Mouse (Mus musculus): ENCODE results near the gene Mprip.
A peak's percentile ranks its signal among the peaks of the same experiment; 100 is the strongest.
"Not testable (repeated sequence)": the region's sequence is repeated elsewhere in the genome, so short reads cannot be mapped to it uniquely, and the experiment has no call there.

Gene Mprip

DNA sequence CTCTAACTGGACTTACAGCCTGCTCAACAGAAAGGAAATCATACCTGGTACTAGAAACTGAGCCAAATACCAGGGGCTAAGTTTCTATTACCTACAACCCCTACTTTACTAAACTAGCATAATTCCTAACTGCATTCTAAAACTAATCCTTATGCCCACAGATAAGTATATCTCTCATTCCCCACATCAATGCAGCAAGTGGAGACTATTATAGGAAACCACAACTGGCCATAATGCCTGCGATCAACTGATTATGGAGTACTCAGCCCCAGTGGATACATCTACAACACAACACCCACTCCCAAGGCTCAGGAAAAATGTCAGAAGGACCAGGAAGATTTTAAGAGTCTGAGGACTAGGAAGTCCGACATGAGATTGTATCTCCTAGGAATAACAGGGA lies 7.6 kb upstream of the Mprip start:
- no peak for DNase-seq (ENCODE audit: low read depth, low spot score)

DNA sequence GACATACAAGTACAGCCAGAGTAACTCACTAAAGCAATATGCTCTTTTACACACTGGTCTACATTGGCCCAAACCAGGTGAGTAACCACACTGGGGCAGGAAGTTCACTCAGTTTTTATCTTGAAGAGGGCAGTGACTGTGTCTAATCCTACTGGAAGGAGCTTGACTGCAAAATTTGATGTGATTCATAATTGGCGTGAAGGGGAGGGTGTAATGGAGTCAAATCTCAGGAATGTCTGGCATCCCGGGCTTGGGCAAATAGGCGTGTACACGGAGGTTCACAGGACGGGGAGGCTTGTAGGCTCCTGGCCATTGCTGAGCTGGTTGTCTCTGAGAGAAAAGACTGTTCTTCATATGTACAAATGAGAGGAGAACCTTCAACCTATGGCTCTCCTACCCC lies 5.8 kb upstream of the Mprip start:
- no peak for DNase-seq (ENCODE audit: low read depth, low spot score)

DNA sequence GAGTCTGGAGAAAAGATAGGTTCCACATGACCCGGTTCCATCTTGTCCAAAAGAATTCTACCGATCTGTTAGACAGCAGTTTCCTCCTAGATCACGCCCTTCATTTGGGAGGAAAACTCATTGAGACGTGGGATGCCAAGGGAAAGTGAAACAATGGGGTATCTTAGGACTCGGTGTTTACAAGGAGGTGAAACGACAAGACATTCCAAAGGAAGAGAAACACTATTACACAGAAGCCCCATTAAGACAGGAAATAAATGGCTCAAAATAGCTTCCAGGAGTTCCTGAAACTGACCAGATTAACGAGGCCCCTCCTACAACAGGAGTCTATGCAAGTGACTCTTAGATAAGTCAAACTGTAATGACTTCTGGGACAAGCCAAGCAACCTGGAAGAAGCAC lies 5.1 kb upstream of the Mprip start:
- no peak for DNase-seq (ENCODE audit: low read depth, low spot score)

DNA sequence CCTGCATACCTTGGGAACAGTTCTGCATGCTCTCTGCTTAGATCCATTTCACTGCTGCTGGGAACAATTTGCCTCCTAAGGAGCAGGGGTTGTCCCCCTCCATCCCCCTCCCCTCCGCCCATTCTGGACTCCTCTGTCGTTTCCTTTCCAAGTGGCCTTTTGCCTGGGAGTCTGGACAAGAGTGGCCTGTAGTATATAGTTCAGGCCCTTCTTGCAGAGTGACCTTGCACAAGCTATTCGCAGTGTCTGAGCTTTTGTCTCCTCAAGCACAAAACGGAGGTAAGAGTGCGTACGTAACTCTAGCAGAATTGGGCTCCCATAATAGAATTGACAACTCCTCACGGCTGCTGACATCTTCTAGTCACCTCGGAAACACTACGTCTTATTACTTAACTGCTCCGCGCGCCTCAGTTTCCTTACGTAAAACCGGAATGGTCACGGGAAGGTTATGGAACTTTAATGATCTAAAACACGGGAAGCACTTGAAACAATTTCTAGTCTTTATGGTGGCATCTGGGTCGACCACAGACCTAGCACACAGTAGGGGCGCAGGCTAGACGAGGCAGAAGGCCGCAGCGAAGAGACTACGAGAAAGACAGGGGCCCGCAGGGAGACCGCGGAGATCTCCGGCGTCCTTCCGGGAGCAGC lies 620 bp downstream of the Mprip start:
- no peak for DNase-seq (ENCODE audit: low read depth, low spot score)

DNA sequence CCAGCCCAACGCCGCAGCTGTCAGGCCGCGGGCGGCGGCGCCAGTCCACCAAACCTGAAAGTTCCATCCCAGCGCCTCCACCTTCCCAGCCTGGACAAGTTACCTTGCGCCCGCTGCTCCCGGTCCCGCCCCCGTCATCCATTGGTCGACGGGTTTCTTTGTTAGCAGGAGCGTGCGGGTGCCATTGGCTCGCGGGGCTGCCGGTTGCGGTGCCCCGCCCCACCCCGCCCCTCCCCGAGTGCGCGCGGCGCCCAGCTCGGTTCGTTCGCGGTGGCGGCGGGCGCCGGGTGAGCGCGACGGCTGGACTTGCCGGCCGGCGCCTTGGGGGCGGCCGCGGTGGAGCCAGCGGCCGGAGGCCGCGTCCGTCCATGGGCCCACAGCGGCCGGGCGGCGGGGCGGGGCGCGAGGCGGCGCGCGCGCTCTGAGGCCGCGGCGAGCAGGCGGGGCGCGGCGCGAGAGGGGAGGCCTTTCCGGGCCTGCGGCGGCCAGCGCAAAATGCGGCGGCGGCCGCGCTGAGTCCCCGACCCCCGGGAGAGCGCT lies 1.2 kb downstream of the Mprip start:
- DNase-seq (ENCODE audit: low read depth, low spot score) = peak; percentile 92

DNA sequence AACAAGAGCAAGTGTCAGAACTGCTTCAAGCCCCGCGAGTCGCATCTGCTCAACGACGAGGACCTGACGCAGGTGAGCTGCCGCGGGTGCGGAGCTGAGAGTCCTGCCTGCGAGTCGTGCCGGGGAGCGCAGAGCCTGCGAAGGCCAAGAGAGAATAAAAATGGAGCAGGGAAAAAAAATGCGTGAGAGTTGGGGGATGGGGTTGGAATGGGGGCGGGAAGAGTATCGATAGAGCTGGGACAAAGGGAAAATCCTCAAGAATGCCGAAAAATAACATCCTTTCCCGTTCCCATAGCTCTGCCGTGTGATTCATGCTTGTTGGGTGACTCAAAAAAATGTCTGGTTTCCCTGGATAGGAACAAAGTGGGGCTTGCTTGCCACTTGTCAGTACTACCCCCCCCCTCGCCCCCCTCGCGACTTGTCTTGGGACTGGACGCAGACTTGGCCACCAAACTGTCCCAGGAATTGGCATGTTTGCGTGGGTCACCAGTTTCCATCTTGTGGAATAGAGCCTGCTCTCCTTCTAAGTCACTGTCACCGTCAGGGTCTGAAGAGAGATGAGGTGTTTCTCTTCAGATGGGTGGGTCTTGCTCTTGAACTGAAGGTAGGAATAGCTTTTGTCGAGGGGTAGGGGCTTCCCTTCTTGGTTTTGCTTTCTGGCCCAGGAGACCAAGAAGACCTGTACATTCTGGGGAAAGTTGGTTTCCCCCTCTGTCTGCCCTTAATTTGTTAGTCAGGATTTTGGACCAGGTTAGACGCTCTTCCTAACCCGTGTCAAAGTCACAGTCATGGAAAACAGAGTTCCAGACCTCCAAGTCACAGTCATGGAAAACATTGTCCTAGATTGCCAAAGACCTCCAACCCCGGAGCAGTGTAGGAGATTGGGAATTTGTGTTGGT lies 2.0 kb downstream of the Mprip start:
- DNase-seq (ENCODE audit: low read depth, low spot score) = no peak

DNA sequence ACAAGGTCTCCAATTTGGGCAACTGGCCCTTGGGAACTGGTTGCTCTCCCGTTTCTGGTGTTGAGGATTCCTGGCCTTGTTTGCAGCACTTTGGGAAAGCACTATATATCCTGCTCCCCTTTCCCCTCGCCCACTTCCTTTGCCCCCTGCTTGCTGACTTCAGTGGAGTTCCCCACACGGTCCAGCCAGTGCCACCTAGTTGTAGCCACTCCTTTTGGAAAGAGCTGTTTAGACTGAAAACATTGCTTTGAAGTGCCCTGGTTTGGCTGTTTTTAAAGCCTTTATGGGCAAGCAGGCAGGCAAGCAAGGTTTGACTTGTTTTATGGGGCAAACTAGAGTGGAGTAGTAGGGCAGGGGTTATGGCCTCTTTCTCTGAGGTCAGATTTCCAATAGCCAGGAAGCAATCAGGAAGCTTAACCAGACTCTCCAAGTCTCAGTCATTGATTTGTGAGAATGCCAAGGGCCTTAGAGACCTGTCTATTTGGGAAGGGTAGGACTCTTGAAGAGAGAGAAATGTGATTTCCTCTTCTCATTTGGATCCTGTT lies 2.7 kb downstream of the Mprip start:
- no peak for DNase-seq (ENCODE audit: low read depth, low spot score)

DNA sequence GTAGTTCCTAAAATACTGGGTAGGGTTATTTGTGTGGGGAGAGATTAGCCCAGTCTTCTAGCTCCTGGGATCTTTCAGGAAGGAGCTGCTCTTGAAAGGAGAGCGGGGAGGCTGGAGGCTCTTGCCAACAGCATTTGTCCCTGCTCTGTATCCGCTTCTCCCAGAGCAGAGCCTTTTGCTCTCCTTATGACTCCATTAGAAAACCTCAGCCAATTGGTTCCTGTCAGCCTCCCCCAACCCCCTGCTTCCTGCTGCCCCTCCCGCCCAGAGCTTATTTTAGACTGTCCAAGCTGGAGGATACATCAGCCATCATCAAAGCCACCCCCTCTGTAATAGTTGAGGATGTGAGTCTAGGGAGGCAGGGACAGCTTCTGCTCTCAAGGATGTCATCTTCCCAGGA lies 3.7 kb downstream of the Mprip start:
- DNase-seq (ENCODE audit: low read depth, low spot score) = no peak

DNA sequence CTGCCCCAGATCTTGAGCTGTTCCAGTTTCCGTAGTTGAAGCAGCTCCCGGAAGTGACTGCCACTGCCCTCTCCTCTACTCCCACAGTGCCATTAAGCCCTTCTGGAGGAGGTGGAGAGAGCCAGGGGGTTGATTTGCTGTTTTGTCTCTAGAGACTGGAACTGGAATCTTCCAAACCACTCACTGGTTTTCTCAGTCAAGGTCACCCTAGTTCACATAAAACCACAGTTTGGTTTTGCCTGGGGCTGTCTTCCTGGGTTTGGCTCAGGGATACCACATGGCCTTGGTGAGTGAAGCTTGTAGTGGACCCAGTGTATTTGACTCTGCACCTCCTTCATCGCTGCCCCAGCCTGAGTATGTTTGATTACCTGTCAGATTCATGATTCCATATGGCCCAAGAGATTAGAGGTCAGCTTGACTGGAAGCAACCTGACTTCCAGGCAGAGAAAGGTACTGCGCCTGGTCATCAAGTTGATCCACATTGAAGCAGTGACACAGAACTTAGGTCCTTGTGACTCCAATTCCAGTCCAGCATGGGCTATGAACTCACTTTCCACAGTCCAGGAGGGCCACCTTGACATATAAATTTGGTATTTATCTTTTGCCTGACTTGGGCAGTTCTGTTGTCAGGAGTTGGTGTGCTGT lies 10.1 kb downstream of the Mprip start:
- DNase-seq (ENCODE audit: low read depth, low spot score) = no peak

DNA sequence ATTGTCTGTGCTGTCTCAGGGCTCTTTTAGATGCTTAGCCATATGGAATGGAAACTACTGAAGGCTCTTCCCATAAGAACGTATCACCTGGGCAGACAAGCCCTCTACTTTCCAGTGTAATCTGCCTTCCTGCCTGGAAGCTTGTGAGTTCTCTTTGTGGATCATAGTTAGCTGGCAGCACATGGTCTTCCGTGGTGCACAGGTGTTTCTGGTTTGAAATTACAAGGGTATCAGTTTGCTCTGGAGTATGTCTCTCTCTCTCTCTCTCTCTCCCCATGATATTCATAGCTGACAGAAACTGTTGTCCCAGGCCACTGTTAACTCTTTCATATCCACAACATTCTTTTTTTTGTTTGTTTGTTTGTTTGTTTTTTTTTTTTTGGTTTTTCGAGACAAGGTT lies 12.9 kb downstream of the Mprip start:
- DNase-seq (ENCODE audit: low read depth, low spot score) = no peak

DNA sequence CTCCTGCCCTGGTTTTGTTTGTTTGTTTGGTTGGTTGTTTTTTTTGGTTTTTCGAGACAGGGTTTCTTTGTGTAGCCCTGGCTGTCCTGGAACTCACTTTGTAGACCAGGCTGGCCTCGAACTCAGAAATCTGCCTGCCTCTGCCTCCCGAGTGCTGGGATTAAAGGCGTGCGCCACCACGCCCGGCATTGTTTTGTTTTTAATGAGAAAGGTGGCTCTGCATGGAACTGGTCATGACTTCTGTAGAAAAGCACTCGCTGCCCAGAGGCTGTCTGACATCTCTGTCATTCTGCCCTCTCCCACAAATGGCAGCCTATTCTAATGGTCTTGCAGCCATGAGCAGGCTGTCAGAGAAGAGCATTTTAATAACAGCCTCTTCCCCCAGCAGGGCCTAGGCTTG lies 13.6 kb downstream of the Mprip start:
- not testable (repeated sequence) for DNase-seq (ENCODE audit: low read depth, low spot score)

DNA sequence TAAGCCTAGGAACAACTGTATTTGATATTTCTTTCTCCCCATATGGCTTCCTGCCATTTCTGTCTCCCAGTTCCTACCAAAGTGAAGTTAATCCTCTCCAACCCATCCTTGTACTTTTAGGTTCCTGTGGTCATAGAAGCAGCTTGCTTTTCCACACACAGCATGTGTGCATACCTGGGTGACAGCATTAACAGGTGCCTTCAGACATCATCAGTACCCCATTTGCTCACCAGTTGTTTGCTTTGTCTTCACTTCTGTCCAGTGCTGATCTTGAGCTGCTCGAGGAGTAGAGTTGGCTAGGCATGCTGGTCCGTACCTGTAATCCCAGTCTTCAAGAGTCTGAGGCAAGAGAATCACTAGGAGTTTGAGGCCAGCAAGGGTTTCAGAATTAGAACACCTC lies 16.7 kb downstream of the Mprip start:
- no peak for DNase-seq (ENCODE audit: low read depth, low spot score)

DNA sequence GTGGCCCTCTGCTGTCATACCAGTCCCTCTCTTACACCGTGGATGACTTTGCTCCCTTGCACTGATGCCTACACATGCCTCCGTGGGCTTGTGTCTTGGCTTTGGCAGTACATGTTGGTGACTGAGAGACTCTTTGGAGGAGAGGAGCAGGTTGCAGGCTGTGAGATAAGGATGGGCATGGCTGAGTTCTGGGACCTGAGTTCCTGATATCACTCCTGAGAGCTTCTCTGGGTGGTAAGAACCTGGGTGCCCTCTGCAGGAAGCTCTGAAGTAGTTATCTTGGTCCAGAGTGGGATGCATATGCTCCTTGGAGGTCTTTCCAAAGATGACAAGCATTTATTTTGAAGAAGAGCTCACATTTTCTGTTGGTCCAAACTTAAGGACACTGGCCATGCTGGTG lies 17.6 kb downstream of the Mprip start:
- DNase-seq (ENCODE audit: low read depth, low spot score) = no peak

DNA sequence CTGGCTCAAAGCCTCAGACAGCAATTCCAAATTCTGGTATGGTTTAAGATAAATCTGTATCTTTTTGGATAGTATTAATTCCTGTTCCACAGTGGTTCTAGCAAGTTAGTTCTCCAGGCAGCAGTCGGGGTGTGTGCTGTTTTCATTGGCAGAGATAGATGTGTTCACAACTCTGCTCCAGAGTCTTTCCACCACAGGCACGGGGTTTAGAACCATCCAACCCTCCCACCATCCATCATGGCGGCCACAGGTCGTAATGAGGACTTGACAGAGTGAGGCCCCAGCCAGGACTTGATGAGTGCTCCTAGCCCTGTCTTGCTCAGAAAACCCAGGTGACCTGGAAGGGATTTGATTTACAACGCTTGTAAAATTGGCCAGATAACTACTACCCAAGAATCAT lies 19.0 kb downstream of the Mprip start:
- no peak for DNase-seq (ENCODE audit: low read depth, low spot score)

DNA sequence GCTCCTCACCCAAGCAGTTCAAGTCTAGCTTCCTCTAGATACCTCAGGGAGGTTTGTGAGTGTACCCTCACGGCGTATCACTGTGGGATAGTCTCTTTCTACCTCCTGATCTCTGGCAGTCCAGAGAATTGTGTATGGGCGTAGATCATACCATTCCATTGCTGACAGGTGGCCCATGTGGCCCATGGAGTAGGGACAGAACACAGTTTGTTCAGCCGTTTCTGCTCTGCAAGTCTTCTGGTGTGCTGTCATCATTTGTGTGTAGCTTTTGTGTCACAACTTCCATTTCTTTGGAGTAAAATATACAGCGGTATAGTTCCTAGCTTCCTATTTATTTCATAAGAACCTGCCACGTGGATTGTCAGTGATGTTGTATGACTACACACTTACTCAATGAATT lies 23.9 kb downstream of the Mprip start:
- no peak for DNase-seq (ENCODE audit: low read depth, low spot score)

DNA sequence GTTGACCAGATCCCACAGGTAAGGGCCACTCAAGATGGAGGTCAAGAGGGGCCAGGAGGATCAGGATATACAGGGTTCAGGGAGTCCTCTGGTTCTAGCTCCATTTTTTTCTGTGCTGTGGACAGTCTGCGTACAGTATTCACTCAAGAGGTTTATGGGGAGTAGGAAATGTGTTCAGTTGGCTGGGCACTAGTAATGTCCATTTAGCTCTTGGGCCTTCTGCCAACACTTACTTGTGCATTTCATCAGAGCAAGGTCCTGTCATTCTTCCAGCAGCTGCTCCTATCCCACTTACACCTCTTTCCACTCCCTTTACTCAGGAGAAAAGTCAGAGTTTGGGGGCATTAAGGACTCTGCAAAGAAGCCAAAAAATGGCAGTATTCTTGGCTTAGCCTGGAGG lies 33.4 kb downstream of the Mprip start:
- DNase-seq (ENCODE audit: low read depth, low spot score) = no peak

DNA sequence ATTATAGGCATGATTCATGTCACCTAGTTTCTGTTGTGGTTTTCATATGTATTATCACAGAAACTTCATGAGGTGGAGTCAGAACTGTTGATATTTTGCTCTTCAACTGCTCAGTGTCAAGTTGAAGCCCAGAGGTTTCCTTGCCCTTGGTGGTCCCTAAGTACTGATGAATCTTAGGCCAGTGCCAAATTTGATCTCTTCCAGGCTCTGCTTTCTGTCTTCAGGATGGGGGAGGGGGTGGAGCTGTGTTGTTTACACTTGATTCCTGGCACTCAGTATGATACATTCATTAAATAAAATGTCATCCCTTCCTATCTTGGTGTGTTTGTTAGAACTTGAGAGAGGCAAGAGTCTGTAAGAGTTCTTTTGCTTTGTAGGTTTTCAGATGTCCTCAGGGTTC lies 34.4 kb downstream of the Mprip start:
- DNase-seq (ENCODE audit: low read depth, low spot score) = no peak

DNA sequence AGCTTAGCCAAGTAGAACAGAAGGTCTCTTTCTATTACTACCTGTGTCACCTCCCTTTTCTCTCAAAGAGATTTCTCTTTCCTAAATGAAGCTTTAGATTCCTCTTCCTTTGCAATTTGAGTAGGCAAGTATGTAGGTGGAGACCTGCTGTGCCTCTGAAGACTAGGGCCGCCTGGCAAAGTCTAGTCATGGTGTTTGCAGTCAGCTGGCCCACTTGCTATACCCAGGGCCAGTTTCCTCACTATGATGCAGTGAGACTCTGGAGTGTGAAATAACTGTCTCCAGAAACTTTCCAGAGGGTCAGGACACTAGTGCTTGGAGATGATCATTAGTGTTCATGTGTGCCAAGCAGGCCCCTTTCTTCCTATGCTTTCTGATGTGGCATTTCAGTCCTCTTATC lies 36.5 kb downstream of the Mprip start:
- DNase-seq (ENCODE audit: low read depth, low spot score) = no peak

DNA sequence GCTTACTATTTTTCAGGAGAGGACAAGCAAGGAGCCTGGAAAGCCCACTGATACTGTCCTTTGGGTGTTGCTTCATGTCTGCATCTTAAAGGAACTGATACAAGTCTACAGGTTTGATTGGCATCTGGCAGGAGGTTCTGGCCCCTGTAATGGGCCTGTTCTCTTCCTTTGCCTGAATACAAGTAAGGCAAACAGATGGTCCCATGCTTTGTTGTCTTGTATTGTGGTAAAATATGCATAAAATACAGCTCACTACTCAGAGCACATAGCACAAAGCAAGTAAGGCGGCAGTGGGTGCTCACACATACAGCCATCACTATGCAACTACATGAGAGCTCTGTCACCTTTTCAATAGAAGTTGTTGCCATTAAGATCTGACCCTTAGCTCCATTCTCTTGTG lies 39.7 kb downstream of the Mprip start:
- DNase-seq (ENCODE audit: low read depth, low spot score) = no peak

DNA sequence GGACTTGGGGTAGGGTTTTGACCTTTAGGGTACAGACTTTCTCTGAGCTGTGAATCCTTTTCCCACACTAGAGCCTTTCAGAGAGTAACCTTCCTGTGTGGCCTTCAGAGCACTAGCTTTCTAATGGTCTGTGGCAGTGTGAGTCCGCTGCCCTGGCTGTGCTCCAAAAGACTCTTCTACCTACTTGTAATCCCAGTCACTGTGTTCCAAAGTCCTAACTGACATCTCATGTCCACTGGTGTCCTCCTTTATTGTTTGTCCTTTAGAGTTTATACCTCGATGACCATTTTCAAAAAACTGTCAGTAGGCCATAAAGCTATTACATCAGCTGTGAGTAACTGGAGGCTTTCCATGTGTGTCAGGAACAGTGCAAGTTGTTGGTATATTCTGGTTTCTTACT lies 44.0 kb downstream of the Mprip start:
- DNase-seq (ENCODE audit: low read depth, low spot score) = no peak

DNA sequence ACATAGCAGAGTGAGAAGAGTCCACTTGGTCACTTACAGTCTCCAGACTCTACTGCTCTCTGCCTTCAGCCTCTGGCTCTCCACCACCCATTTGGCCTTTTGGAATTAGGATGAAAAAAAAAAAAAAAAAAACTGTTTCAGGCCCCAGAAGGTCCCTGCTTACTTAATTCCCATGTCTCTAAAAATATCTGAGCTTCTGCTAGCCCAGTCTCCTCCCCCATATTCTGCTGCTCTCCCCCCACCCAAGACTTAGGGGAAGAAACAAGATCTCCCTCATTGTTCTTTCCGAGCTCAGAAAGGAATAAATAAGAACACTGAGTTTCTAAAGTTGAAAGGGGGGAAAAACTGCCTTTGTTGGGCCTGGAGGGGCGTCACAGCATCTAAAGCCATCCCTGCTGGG lies 46.4 kb downstream of the Mprip start:
- DNase-seq (ENCODE audit: low read depth, low spot score) = no peak

DNA sequence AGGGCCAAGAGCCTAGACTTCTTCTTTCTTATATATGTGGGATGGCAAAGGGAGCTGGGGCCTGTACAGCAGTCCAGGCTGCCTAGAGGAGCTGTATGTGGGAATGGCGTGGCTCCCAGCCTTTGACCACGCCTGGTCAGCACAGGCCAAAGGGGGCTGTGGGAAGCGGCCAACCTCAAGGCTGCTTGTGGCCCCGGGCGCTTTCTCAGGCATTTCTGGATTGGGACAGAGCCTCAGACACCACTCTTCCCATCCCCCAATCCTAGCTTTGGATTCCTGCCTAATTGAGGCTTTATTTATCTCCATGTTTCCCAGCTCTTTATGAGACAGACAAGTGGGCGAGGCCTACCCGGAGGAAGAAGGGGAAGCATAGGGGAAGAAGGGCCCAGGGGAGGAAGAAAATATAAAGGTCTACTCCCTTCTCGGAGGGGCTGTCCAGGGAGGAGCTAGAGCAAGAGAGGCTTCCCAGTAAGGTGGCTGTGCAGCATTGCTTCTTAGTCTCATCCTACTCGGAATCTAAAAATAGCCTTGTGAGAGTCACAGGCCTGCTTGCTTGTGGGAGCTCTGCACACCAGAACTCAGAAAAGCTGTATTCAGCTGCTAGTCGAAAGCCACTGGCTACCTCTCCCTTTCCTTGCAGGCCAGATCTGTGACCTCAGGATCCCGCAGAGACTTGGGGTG lies 47.0 kb downstream of the Mprip start:
- DNase-seq (ENCODE audit: low read depth, low spot score) = peak; percentile 28

All from retina, postnatal 7 days (tissue).